In genomic region chr7:119519654-119520053, GRCm38 (mm10) we compare ENCODE assay signal across 9 mouse cellular contexts. TPM values are rescaled to one million over a fixed set of nuclear protein-coding genes. Genes with fewer than 3 reads are reported as not detected.
A peak's percentile ranks its signal among the peaks of the same experiment; 100 is the strongest.
DNase-seq lines count a peak whose midpoint lies in the region; ATAC-seq and TF ChIP-seq lines count a peak whose summit lies in the region.
"Had no signal": no experiment of that assay in that cellular context is flagged by ENCODE, and none has a peak within 500 bp of the region (broad histone marks: within the 10 kb centered on the region; RNA-seq: fewer than 3 reads in every experiment).

No protein-coding gene starts in this region.

- H3K4me1 ChIP-seq in E14TG2a.4 (replicated peaks; ENCODE audit: low read depth, low read length), result no peaks in the 10 kb centered on the region
- H3K4me1 ChIP-seq in lung, embryonic 14.5 days (ENCODE audit: insufficient read depth), result no peaks in the 10 kb centered on the region
- H3K4me1 ChIP-seq: hindbrain, embryonic 15.5 days had no signal

- intact Hi-C loops in heart, postnatal 14 days (cut with DNase I), result loop anchor here (10.0 kb wide), 2 partner anchors 505 to 755 kb away; no protein-coding TSS in a partner anchor

- peaks cover 13% of the 10 kb centered on the region; the same call in 1 of the 2 replicates for H3K9me3 ChIP-seq in E14TG2a.4 (ENCODE audit: low read length)
- H3K9me3 ChIP-seq in lung, embryonic 14.5 days (ENCODE audit: low read depth, low read length), result no peaks in the 10 kb centered on the region
- H3K9me3 ChIP-seq: hindbrain, embryonic 15.5 days had no signal

- peaks cover 23% of the 10 kb centered on the region for H3K27me3 ChIP-seq in E14TG2a.4 (ENCODE audit: insufficient read depth, low read length)
- H3K27me3 ChIP-seq in lung, embryonic 14.5 days (ENCODE audit: insufficient read depth, low read length), result no peaks in the 10 kb centered on the region

- no peak overlapping the region for H3K9ac ChIP-seq in lung, embryonic 14.5 days
- H3K9ac ChIP-seq: hindbrain, embryonic 15.5 days had no signal

- DNase-seq in NIH3T3 (ENCODE audit: low read depth), result peak; percentile 48
- peak; percentile 67 for DNase-seq in cerebellum, adult 9-10 months
- peak; percentile 51 to 63 for DNase-seq in heart, postnatal 14 days
- DNase-seq in layer of hippocampus, adult 8-10 months (ENCODE audit: low spot score in 2 of 2), result peak; percentile 59 to 88
- DNase-seq in lung, embryonic 14.5 days, result peak; percentile 71
- DNase-seq in right cerebral cortex, postnatal 36 days (ENCODE audit: low spot score in 2 of 2), result peak; percentile 52 to 70

- 45% methylated on average over 5 of the region's 5 CpGs for WGBS in lung, embryonic 14.5 days

- peak; percentile 92 for TF ChIP-seq CTCF in E14TG2a.4 (conservative IDR thresholded peaks at IDR 0.05; ENCODE audit: low read length)
- peak; percentile 88 for TF ChIP-seq CTCF in lung, embryonic 14.5 days (IDR thresholded peaks at IDR 0.05; ENCODE audit: low read depth)

- ATAC-seq in lung, embryonic 14.5 days (ENCODE audit: insufficient read depth), result peak; percentile 73; the same call in 1 of the 2 replicates
- no peak for ATAC-seq in monocyte, adult 5-6 weeks (replicated peaks; ENCODE audit: insufficient number of reproducible peaks, low FRiP score, low TSS enrichment, poor library complexity, severe bottlenecking)

- no peaks in the 10 kb centered on the region for H3K36me3 ChIP-seq in E14TG2a.4 (ENCODE audit: insufficient read depth, low read length)
- H3K36me3 ChIP-seq in lung, embryonic 14.5 days (ENCODE audit: insufficient read depth), result no peaks in the 10 kb centered on the region
- H3K36me3 ChIP-seq: hindbrain, embryonic 15.5 days had no signal

- H3K27ac ChIP-seq in lung, embryonic 14.5 days (ENCODE audit: low read depth), result no peak overlapping the region
- H3K27ac ChIP-seq: hindbrain, embryonic 15.5 days had no signal

- no peak overlapping the region for H3K4me2 ChIP-seq in lung, embryonic 14.5 days
- H3K4me2 ChIP-seq: hindbrain, embryonic 15.5 days had no signal

- H3K4me3 ChIP-seq in E14TG2a.4 (replicated peaks; ENCODE audit: low read length), result no peak overlapping the region
- H3K4me3 ChIP-seq in lung, embryonic 14.5 days (ENCODE audit: low read depth, low read length), result no peak overlapping the region
- H3K4me3 ChIP-seq: hindbrain, embryonic 15.5 days had no signal

RNA-seq across cellular contexts. Expression of gene Acsm5, which starts 0.4 kb away (rescaled TPM):
- 1 to 10 TPM; 2.1 to 3.8 TPM for total RNA-seq in heart, postnatal 14 days (2021)
- total RNA-seq in layer of hippocampus, adult 8-10 months (2022), result 1 to 10 TPM in 2 of 4 experiments, under 1 TPM in 2; 0.50 to 1.3 (median 1.1) TPM
- polyA plus RNA-seq in lung, embryonic 14.5 days (2014; fragmentation: Nextera tagmentation; extraction: Ambion mirVana), result 0.32 TPM in 1 of 2 replicates, not detected in the other
- total RNA-seq in monocyte, adult 5-6 weeks (2017), result not detected in 3 replicates
- polyA plus RNA-seq: hindbrain, embryonic 15.5 days had no signal

RNA-seq across cellular contexts. Expression of gene Pdilt, which starts 3.6 kb away (rescaled TPM):
- total RNA-seq in heart, postnatal 14 days (2021), result not detected
- under 1 TPM in 1 of 4 experiments, not detected in 3; 0.55 TPM for total RNA-seq in layer of hippocampus, adult 8-10 months (2022)
- polyA plus RNA-seq in lung, embryonic 14.5 days (2014; fragmentation: Nextera tagmentation; extraction: Ambion mirVana), result 0.11 TPM in 1 of 2 replicates, not detected in the other
- total RNA-seq in monocyte, adult 5-6 weeks (2017), result 0.29 to 0.48 TPM in 2 of 3 replicates, not detected in the other

RNA-seq across cellular contexts. Expression of gene Acsm2, which starts 34.5 kb away (rescaled TPM):
- total RNA-seq in heart, postnatal 14 days (2021), result not detected
- not detected for total RNA-seq in layer of hippocampus, adult 8-10 months (2022)
- not detected in 2 replicates for polyA plus RNA-seq in lung, embryonic 14.5 days (2014; fragmentation: Nextera tagmentation; extraction: Ambion mirVana)
- total RNA-seq in monocyte, adult 5-6 weeks (2017), result not detected in 3 replicates

RNA-seq across cellular contexts. Expression of gene Umod, which starts 40.6 kb away (rescaled TPM):
- not detected for total RNA-seq in heart, postnatal 14 days (2021)
- not detected for total RNA-seq in layer of hippocampus, adult 8-10 months (2022)
- polyA plus RNA-seq in lung, embryonic 14.5 days (2014; fragmentation: Nextera tagmentation; extraction: Ambion mirVana), result not detected in 2 replicates
- not detected in 3 replicates for total RNA-seq in monocyte, adult 5-6 weeks (2017)
- polyA plus RNA-seq: hindbrain, embryonic 15.5 days had no signal
